Mouse (Mus musculus) kidney, adult 10 weeks (tissue): ENCODE data around the gene Mast4. TPM values are rescaled to one million over a fixed set of nuclear protein-coding genes. Genes with fewer than 3 reads are reported as not detected.

Experiments
- polyA plus RNA-seq: library from polyadenylated mRNA; stranded (reverse); fragments of 350-450 nt; fragmentation: Illumina TruSeq; extraction: RNeasy Lipid Tissue Mini Kit (QIAGEN cat#74804); gene quantifications from one replicate; pipeline ENCODE4 v1.2.3, GENCODE M21; 2014; ENCODE audit warnings: low read depth, low replicate concordance

Mast4 gene
- polyA plus RNA-seq: 11.1 TPM

DNA sequence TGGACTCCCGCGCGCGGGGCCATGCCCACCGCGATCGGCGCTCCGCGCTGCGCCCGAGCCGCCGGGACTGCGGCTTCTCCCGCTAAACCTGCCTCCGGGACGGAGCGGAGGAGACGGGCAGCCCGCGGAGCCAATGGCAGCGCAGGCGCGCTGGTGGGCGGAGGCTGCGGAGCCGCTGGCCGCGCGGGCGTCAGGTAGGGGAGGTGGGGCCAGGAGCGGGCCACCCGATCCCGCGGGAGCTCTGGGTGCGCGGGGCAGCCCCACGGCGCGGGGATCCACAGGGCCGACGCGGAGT is at the start of gene Mast4:
Gene Mast4 (minus strand): TSS at position 106 of the 295 bp plus-strand sequence.

DNA sequence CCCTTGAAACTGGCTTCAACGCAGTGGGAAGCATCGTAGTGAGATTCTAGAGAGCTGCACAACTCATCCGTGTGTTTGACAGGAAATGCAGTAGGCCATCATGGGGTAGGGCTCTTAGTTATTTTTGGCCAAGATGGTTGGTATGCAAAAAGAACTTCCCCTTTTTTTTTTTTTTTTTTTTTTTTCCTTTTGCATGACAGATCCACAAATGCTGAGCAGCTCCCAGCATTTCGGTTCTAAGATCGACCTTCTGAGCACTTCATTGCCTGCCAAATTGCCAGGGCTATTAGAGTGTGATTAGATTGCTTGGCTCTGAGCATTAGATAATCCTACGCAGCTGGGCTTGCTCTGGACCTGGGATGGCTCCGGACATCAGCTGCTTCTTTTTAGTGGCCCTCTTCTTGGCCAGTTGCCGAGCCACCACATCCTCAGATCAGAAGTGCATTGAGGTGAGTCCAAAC is 640.9 kb downstream of the Mast4 start, which contains the start of gene Cd180:
Gene Cd180 (plus strand): TSS at position 218 of the 461 bp plus-strand sequence.

